Mouse (Mus musculus) cerebellum, postnatal 10 days (tissue): ENCODE data around the gene Pcdh19.
"Not testable (repeated sequence)": the region's sequence is repeated elsewhere in the genome, so short reads cannot be mapped to it uniquely, and the experiment has no call there.

Source experiments
- DNase-seq, 2 experiments: peaks; one replicate each; pipeline ENCODE4 v3.0.0; 2021; ENCODE audit warnings: mixed read lengths in 2 of 2

Gene Pcdh19

DNA sequence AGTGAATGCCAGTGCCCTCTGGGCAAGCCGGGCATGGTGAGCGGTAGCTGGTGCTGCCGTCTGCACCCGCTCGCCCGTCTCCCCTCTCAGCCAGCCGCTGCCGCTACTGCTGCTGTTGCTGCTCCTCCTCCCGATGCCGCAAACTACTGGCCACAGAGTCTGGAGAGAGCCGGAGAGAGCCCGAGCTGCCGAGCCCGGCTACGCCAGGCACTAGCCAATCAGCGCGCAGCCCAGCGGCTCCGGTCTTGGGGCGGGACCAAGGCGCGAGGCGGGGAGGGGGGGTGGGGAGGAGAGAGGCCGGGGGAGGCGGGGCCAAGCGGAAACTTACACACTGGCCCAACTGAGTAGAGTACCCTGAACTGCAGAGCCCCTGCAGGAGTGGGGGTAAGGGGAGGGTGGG, at the start of gene Pcdh19:
Gene Pcdh19 (minus strand): TSS at position 148 of the 400 bp plus-strand sequence.
- DNase-seq, result peak; percentile 75 to 85

DNA sequence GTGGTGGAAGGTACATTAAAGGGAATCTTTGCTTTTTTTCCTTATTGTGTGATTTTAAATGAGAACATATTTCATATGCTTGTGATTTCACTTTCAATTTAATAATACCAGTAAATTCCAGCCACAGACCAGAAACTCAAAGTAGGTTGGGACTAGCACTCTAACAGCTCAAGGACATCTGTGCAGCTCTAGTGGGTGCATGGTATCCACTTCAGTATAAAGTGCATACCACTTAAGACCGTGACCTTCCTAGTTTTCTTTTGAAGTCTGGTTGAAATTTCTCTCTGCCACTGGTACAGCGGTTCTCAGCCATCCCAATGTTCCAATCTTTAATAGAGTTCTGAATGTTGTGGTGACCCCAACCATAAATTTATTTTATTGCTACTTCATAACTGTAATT, 47.1 kb upstream of the Pcdh19 start:
- no peak for DNase-seq

DNA sequence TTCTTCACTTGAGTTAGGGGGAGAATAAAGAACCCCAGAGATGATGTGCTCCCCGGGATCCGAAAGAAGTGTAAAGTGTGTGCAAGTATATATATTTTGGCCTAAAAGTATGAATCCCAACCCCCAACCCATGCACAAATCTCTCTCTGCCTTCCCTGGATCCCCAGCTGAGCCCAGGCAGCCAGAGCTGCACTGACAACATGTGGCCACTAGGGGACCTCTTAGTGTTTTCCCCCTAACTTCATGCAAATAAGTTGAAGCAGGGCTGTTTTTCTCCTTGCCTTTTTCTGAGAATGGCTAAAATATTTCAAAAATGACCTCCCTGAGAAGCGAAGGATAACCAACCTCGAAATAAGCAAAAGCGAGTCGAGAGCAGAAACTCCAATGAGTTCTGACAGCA, 46.2 kb upstream of the Pcdh19 start:
- DNase-seq, result peak; percentile 29 to 31

DNA sequence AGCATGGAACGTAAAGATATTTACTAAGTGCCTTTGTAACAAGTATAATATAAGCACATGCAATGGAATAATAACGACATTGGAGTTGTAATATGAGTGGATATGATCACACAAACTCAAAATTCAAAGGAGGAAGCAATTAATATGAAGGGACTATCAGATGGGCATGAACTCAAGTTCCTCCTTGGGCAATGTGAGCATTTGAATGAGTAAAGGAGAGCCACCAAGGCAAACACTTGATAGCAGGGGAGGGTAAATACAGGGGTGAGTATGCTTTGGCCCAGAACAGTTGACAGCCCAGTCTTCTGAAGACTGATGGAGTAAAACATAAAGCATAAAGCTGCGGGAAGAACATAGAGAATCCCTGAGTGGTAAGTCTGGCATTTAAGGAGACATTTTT, 32.7 kb upstream of the Pcdh19 start:
- DNase-seq, result no peak

DNA sequence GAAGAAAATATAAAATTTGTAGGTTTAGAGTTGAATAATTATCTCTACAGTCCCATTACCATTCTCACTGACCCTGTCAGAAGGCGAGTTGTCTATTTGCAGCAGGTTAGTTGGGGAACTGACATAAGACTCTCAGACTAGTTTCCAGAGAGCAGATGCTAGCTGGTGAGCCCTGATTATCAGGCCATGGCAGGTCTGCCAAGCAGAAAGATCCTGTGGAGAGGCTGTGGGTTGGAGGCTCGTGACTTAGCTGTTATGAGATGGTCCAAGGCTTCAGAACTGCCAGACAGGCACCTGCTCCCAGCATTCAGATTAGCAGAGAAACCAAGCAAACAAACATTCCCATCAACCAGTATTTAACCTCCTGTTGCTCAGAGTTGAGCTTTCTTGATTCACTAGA, 21.8 kb upstream of the Pcdh19 start:
- DNase-seq, result peak; percentile 77 to 82

DNA sequence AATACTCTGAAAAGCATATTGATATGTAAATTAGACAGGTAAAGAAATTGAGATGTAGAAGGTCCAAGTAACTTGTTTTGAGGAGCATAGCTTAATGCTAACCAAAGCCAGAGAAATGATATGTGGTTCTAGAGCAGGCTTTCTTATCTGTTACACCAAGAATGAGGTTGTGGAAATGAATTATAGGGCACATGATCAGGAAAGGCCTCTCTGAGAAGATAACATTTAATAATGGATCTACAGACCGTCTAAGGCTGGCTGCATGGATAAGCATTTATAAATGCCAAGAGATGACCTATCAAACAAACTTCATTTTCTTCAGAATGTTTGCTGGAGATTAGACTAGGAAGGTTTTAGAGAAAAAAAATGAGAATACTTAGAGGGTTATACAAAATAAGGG, 14.1 kb upstream of the Pcdh19 start:
- DNase-seq, result no peak

DNA sequence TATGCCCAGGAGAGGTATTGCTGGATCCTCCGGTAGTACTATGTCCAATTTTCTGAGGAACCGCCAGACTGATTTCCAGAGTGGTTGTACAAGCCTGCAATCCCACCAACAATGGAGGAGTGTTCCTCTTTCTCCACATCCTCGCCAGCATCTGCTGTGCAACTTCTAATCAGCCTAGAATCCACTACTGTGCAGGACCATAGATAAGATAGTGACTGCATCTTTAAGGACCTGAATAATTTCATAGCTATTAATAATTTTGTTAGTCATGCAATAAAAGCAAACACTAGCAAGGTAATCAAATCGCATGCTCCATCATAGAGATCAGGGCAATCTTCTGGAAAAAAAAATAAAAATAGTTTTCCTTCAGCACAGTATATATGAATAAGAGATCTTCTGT, 9.1 kb upstream of the Pcdh19 start:
- DNase-seq, result not testable (repeated sequence)

DNA sequence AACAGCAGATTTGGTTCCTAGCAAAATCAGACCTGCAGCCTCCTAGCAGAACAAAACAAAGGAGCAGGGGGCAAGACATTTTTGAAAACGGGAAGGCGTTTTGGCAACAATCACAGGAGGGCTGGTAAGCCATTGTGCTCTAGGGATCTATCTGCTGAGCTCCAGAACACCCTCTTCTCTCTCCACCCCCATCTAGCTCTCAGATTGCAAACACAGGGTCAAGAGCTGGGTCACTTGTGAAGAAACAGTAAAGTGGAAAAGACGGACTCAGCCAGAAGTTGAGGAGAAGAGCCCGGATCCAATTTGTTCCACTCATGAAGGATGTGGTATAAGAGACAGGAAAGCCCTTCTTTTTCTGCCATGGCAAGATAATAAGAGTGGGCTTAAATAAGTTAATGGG, 7.7 kb upstream of the Pcdh19 start:
- DNase-seq, result no peak

DNA sequence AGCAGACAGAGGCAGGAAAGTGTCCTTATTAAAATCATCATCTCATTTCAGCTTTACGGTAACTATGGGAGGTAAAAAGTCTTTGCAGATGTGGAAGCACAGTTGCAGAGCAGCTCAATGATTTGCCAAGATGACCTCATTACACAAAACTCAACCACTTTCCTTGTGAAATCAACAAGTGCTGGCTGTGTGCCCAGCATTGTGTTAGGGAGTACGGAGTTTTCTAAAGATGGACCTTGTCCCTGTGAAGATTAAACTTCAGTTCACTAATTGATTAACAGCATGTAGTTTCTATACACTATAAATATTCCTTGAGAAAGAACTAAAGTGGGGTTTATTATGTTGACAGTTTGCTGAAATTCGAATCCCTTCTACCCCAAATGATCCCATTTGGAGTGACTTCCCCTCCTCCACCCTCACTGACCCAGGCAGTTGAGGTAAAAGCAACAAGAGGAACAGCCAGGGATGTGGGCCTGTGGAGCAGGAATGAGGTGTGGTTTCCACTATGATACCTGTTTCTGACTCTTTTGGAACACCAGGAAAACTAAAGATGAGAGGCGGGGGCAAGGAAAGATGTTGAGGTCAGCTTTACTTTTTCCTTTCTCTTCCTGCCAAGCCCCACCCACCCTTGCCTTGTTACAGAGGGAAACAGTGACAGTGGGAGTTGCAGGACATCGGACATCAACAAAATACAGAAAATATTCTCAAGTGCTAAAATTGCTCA, 4.4 kb upstream of the Pcdh19 start:
- no peak for DNase-seq

DNA sequence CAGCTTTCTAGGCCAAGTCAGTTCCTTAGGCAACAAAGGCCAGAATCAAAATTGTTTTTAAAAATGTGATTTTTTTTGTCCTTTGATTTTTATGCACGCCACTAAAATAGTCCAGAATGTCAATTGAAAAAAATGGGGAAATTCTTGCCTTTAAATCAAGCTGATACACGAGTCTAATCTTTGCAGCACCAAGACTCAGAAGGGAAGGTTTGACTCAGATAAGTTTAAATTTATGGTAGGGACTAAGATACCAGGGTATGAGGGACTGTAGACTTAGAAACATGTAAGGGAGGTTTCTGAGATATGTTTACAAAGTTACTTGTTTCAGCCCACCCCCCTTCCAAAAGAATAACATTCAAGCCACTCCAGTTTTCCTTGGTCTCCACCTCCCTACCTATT, 3.6 kb upstream of the Pcdh19 start:
- no peak for DNase-seq

DNA sequence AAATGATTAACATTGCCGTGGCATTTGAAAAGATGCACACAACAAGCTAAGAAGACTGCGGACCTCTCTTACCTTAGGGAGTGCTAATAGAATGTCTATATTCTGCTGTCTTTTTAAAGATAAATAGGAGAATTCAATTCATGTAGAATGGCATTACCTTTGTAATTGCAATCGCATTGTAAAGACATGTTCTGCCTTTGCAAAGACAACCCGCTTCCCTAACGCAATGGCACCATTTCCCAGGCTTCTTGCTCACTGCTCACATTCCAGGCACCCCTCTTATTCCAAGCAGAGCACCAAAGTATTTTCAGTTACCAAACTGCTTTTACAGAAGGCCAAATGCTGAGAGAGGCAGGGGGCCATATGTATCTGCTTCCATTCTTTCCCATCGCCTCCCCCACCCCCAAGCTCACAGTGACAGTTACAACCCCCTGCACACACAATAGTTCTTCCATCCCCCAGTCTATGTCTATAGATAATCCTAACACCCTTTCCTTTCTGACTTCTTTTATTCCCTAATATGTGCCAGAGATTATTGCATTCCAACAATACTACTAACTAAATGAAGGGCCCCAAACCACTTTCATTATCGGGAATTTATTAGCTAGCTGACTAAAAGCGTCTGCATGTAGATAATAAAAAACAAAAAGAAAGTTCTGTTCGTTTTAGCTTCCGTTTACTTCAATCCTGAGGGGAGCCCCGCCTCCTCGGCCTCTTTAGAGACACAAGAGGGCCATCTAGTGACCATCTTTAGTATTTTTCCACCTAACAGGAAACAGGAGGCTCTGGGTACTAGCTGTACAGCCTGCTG, 3.0 kb upstream of the Pcdh19 start:
- peak; percentile 69 to 85 for DNase-seq

DNA sequence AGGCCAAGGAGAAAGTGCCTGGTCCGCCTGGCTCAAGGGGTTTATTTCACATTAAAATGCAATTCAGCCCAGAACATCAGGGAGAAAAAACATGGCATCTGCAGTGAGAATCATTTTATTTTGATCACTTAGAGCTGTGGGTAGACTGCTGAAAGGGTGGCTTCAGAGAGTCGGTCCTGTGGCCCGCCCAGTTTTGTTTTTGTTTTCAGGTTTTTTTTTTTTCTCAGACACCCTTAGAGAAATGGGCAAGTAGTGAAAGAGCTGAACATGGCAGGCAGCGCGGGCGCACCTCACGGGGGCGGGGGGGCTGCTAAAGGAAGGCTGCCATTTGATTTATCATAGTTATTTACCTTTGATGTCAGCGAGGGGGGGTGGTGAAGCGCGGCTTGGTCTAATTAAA, 2.0 kb upstream of the Pcdh19 start:
- peak; percentile 9 to 17 for DNase-seq

DNA sequence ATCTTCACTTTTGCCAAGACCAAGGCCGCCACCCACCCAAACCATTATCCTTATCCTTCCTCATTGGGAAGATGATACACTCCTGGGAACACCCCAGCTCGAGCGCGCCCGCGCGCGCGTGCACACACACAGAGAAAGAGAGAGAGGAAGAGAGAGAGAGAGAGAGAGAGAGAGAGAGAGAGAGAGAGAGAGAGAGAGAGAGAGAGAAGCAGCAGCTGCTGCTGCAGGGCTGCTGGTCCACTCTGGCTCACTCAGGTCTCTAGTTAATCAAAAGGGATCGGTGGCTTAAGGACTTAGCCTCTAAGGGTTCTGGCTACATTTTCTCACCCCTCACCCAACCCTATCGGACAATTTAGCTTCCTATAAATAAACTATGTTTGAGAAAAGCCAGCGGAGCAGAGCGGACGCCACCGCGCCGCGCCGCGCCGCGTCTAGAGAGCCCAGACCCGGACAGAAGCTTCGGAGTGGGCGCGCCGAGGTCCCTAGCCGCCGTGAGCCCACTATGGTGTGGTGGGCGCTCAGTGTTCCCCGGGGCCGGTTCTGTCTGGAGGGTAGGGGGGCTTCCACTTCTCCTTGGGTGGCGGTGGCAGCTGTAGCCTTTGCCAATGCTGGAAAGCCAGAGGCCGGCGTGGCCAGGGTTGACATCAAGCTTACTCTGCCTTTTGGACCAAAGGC, 926 bp upstream of the Pcdh19 start:
- DNase-seq, result peak; percentile 30 to 32

DNA sequence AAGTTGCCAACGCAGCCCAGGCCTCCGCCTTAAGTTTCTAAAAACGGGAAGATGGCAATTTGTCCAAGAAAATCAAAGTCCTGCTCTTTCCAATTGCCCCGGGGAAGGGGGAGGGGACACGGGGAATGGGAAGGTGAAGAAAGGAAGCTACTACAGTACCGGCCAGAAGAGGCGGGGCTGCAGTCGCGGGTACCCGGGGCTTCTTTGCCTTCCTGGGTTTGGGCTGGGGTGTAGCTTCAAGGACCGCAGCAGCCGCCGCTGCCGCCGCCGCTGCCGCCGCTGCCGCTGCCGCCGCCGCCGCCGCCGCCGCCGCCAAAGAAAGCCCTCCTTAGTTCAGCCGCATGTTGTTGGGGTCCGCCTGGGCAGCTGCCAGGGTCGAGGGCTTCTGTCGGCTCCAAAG, 631 bp downstream of the Pcdh19 start:
- peak; percentile 31 to 44 for DNase-seq

DNA sequence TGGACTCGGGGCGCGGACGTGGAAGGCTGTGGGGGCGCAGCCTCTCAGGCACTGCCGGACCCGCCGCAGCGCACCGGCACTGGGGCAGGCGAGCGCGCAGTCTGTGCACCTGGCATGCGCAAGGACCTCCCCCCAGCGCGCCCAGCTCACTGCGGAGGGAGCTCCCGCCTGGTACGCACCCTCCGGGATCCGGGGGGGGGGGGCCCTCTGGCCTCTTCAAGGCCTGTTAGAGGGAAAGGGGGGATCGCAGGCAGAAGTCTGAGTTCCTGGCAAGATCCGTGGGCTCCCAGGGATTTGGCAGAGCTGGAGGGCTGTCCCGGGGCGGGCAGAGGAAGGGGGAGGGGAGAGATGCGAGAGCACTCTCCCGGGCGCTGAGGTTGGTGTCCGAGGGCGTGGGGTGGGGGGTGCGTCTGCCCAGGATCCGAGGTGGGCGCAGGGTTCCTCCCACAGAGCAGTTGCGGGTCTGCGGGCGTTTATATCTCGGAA, 1.1 kb downstream of the Pcdh19 start:
- peak; percentile 24 to 42 for DNase-seq

DNA sequence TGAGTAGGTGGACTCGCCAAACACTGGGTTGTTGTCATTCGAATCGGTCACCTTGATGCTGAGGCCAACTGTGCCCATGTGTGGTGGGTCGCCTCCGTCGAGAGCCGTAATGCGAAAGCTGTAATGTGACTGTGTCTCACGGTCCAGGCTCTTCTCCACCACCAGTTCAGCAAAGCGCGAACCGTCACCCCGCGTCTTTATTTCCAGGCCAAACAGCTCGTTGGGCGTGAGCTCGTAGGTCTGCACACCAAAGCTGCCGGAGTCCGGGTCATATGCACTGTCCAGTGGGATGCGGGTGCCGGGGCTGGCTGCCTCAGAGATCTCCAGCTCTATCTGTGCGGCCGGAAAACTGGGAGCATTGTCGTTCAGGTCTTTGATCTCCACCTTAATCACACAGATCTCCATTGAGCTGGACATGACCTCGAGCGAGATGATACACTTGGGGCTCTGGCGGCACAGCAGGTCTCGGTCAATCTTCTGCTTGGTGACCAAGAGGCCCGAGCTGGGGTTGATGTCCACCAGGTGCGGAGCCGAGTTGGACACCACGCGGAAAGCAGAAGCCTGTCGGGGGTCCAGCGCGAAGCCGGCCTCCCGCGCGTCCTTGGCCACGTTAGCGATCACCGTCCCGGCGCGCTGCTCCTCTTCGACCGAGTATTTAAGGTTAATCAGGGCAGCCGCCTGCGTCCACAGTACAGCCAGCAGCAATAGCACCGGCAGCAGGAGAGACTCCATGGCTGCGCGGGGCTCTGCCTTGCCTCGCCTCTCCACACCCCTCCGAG, 2.1 kb downstream of the Pcdh19 start:
- DNase-seq, result peak; percentile 12 to 17

DNA sequence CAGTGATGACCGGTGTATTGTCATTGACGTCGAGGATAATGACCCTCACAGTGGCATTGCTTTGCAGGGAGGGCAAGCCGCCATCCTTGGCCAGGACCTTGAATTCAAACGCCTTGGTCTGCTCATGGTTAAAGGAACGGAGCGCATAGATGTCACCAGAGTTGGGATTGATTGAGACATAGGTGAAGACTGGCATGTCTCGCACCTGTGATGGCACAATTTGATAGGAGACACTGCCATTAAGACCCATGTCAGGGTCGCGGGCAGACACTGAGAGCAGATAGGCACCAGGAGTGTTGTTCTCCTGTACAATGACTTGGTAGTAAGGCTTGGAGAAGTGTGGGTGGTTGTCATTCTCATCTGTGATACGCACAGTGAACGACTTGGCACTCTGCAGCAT, 3.2 kb downstream of the Pcdh19 start:
- no peak for DNase-seq

DNA sequence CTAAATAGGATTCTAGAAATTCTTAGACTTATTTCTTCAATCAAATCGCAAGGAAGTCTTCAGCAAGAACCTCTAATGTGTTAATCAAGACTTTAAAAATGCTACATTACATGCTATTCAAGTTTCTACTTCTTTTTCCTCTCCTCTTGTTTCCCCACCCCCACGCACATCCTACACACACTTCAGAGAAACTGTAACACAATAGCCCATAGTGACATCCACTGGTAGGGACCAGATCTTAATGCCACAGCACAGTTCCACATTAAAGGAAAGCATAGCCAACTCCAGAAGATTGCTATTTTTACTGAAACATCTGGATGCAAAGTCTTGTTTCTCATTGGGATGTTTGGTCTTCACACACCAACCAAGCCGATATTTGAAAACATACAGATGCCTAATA, 4.8 kb downstream of the Pcdh19 start:
- DNase-seq, result no peak

DNA sequence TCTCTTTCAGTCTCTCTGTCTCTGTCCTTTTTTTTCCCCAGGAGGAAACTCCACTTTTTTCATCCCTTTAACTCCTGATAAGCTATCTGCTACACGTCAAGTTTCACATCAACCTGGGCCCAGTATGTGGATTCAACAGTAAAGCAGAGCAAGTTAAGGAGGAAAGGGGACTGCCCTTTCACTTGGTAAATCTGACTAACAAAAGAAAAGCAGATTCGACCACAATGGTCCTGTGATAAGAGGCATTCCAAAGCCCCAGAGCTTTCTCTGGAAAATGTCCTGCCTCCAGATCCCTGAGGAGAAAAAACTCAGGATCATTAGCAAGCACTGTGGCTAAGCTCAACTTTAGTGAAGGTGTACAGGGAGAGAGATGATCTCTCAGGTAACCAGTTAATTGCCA, 13.7 kb downstream of the Pcdh19 start:
- no peak for DNase-seq

DNA sequence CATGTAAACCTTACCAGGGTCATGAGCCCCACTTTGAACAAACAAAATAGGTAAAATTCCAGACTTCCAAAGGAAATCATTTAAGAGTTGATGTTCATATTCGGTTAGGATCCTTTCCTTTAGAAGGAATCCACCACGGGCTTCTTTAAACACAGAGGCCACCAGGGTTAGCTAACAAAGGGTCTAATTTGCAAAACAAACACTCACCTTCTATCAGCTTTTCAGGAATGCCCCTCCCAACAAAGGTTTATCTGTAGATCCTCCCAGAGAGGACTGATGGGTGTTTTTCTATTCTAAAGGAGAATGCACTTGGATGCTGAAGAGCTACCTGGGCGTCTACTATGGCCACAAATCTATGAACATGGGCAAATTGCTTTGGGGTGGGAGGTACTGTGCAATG, 15.0 kb downstream of the Pcdh19 start:
- no peak for DNase-seq

DNA sequence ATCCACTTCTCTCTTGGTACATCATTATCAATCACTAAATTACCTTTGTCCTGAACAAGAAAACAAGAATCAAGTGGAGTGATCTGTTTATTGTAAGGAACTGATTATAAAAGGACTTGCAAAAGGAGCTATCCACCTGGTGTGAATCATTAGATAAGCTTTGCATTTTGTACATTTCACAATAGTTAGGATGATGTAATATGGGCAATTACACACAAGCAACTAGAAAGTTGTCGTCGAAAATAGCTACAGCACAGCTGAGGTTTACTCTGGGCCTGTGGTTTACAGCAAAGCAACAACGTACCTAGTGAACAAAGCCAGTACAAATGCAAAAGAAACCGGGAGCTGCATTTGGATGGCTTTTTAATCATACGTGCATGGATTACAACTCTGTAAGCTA, 28.7 kb downstream of the Pcdh19 start:
- no peak for DNase-seq
